Mouse (Mus musculus) E14TG2a.4 (cell line): ENCODE measurements around the gene Cpm.

Experiments used
- CTCF ChIP-seq: conservative IDR thresholded peaks from 2 replicates; pipeline ENCODE4 v1.5.1; 2014; ENCODE audit warnings: low read length
- NANOG ChIP-seq: IDR thresholded peaks from 2 replicates; pipeline ENCODE4 v1.6.1; 2014; ENCODE audit warnings: borderline replicate concordance, low read length, mixed read lengths
- POU5F1 ChIP-seq: IDR thresholded peaks from 2 replicates; pipeline ENCODE4 v1.6.1; 2014; ENCODE audit warnings: low read length, borderline replicate concordance

DNA sequence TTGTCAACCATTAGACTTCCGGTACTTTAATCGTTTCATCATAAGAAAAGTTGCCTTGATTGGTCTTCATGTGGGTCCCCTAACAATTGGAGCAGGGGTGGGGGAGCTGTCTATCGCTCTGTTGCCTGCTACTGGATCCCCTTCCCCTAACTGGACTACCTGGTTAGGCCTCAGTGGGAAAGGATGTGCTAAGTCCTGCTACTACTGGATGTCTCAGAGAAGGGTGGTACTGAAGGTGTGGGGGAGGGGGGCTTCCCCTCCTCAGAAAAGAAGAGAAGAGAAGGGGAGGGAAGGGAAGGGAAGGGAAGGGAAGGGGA lies 3.0 kb upstream of the Cpm start:
- TF ChIP-seq CTCF: no peak
- TF ChIP-seq POU5F1: no peak
- TF ChIP-seq NANOG: no peak
